Mouse (Mus musculus): ENCODE measurements around the gene Ctdspl. TPM values are rescaled to one million over a fixed set of nuclear protein-coding genes. Genes with fewer than 3 reads are reported as not detected.

Gene Ctdspl
- polyA plus RNA-seq, 1 experiment: 5.5 TPM

GRCm38 (mm10) chr9:119082039-119082438, 155.8 kb downstream of the Ctdspl start:
- TF ChIP-seq CTCF (IDR thresholded peaks at IDR 0.05; ENCODE audit: low read depth, low read length) (no peak), POLR2A (IDR thresholded peaks at IDR 0.05; ENCODE audit: borderline replicate concordance, low read depth, low read length) (no peak)
- Histone ChIP-seq H3K4me3 (ENCODE audit: insufficient read depth, low read length) (no peak overlapping the region), H3K27ac (ENCODE audit: insufficient read depth, low read depth, low read length) (no peak overlapping the region), H3K4me1 (ENCODE audit: control insufficient read depth, insufficient read depth, low read length) (no peaks in the 10 kb centered on the region)

- no peak for TF ChIP-seq CTCF (IDR thresholded peaks at IDR 0.05; ENCODE audit: low read depth, low read length)
- no peak for TF ChIP-seq POLR2A (IDR thresholded peaks at IDR 0.05; ENCODE audit: borderline replicate concordance, low read depth, low read length)
- Histone ChIP-seq H3K27ac (ENCODE audit: insufficient read depth, low read depth, low read length) (no peak overlapping the region), H3K4me3 (ENCODE audit: insufficient read depth, low read length) (no peak overlapping the region), H3K4me1 (ENCODE audit: control insufficient read depth, insufficient read depth, low read length) (peaks cover 1% of the 10 kb centered on the region; the same call in 1 of the 2 replicates)
These were observed 156.6 kb downstream of the Ctdspl start for GRCm38 (mm10) chr9:119082656-119083430.

- Histone ChIP-seq H3K4me1 (ENCODE audit: control insufficient read depth, insufficient read depth, low read length) (peaks cover 2% of the 10 kb centered on the region; the same call in 1 of the 2 replicates), H3K4me3 (ENCODE audit: insufficient read depth, low read length) (no peak overlapping the region), H3K27ac (ENCODE audit: insufficient read depth, low read depth, low read length) (no peak overlapping the region)
- TF ChIP-seq CTCF (IDR thresholded peaks at IDR 0.05; ENCODE audit: low read depth, low read length): no peak
- no peak for TF ChIP-seq POLR2A (IDR thresholded peaks at IDR 0.05; ENCODE audit: borderline replicate concordance, low read depth, low read length)
These were observed 157.7 kb downstream of the Ctdspl start for GRCm38 (mm10) chr9:119083966-119084365.

DNA sequence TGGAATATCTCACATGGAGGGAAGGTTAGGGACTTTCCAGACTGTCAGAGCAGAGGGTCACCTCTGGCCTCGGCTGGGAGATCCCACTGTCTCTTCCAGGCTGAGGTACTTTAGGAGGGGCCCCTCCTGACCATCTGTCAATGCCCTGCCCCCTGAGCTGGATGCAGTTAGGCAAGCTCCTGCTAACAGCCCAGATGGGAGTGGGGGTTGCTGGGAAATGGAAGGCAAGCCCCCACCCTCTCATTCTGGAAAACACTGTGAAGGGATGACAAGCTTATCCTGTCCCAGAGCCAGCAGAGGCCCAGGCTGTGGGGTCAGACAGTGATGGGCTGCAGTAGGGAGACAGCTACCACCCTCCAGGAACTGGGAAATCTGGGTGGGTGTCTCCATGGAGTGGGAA, 160.2 kb downstream of the Ctdspl start:
- Histone ChIP-seq H3K27ac (ENCODE audit: insufficient read depth, low read depth, low read length) (no peak overlapping the region), H3K4me1 (ENCODE audit: control insufficient read depth, insufficient read depth, low read length) (peaks cover 2% of the 10 kb centered on the region; the same call in 1 of the 2 replicates), H3K4me3 (ENCODE audit: insufficient read depth, low read length) (no peak overlapping the region)
- TF ChIP-seq POLR2A (IDR thresholded peaks at IDR 0.05; ENCODE audit: borderline replicate concordance, low read depth, low read length): no peak
- no peak for TF ChIP-seq CTCF (IDR thresholded peaks at IDR 0.05; ENCODE audit: low read depth, low read length)

DNA sequence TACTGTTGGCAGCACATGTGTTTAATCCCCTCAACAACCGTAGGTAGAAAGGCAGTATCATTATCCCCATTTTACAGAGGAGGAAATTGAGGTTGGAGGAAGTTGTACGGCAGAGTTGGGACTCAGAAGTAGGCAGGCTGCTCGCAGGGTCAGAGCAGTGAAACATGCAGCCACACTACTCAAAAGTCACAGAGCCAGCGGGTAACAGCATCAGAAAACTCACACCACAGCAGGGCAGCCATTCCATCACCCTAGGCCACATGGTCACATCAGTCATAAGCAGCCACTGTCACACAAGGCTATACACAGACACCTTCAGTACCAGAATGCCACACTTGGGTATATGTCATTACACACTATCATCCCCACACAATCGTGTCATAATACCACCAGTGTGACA, 161.1 kb downstream of the Ctdspl start:
- Histone ChIP-seq H3K27ac (ENCODE audit: insufficient read depth, low read depth, low read length) (no peak overlapping the region), H3K4me1 (ENCODE audit: control insufficient read depth, insufficient read depth, low read length) (peaks cover 2% of the 10 kb centered on the region; the same call in 1 of the 2 replicates), H3K4me3 (ENCODE audit: insufficient read depth, low read length) (no peak overlapping the region)
- TF ChIP-seq CTCF (IDR thresholded peaks at IDR 0.05; ENCODE audit: low read depth, low read length) (no peak), POLR2A (IDR thresholded peaks at IDR 0.05; ENCODE audit: borderline replicate concordance, low read depth, low read length) (no peak)

DNA sequence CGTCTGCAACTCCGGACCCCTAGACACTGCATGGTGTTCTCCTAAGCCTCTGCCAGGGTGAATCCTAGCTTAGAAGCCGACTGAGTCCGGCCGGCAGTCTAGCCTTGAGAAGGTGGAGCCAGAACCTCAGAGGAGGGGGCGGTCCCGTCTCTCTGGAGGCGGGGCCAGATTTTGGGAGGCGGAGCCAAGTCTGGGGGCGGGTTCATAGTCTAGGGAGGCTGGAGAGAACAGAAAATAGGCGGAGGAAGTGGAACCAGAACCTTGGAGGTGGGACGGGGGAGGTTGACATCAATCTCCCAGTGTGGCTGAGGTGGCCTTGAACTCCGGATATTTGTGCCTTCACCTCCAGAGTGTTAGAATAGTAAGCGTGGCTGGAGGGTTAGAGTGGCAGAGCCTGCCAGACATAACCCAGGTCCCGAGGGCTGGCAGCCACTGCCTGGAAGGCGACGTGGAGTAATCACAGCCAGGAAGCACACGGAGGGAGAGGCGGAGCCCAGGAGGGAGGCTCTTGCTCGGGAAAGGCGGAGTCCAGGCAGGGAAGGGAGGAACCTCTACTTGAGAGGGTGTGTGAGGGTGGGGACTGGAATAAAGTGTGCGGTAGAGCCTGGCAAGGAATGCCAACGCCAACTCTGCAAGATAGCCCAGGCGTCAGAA, 162.0 kb downstream of the Ctdspl start:
- Histone ChIP-seq H3K4me1 (ENCODE audit: control insufficient read depth, insufficient read depth, low read length) (peaks cover 2% of the 10 kb centered on the region; the same call in 1 of the 2 replicates), H3K27ac (ENCODE audit: insufficient read depth, low read depth, low read length) (peak overlapping the region; percentile 23; the same call in 1 of the 2 replicates), H3K4me3 (ENCODE audit: insufficient read depth, low read length) (peak overlapping the region; percentile 55)
- TF ChIP-seq POLR2A (IDR thresholded peaks at IDR 0.05; ENCODE audit: borderline replicate concordance, low read depth, low read length) (no peak; the same call in 1 of the 2 replicates), CTCF (IDR thresholded peaks at IDR 0.05; ENCODE audit: low read depth, low read length) (no peak)

GRCm38 (mm10) chr9:119089437-119089836, 163.2 kb downstream of the Ctdspl start:
- Histone ChIP-seq H3K27ac (ENCODE audit: insufficient read depth, low read depth, low read length) (no peak overlapping the region), H3K4me3 (ENCODE audit: insufficient read depth, low read length) (no peak overlapping the region), H3K4me1 (ENCODE audit: control insufficient read depth, insufficient read depth, low read length) (peaks cover 2% of the 10 kb centered on the region; the same call in 1 of the 2 replicates)
- TF ChIP-seq CTCF (IDR thresholded peaks at IDR 0.05; ENCODE audit: low read depth, low read length) (no peak), POLR2A (IDR thresholded peaks at IDR 0.05; ENCODE audit: borderline replicate concordance, low read depth, low read length) (no peak)

DNA sequence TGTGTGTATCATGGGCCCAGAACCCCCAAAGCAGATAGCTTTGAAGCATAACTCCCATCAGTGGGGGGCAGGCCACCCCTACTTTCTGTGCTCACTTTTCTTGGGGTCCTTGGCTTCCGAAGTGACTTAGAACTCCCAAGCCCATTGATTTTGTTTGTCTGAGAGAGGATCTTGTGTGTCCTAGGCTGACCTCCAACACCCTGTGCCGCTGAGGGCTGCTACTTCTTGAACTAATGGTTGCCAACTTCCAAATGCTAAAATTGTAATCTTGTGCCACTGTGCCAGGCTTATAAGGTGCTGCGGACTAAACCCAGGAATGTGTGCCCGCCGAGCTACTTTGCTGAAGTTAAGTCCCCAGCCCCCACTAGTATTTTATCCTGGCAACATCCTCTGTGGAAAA, 164.2 kb downstream of the Ctdspl start:
- peaks cover 2% of the 10 kb centered on the region; the same call in 1 of the 2 replicates for H3K4me1 ChIP-seq (ENCODE audit: control insufficient read depth, insufficient read depth, low read length)
- no peak overlapping the region for H3K27ac ChIP-seq (ENCODE audit: insufficient read depth, low read depth, low read length)
- no peak overlapping the region for H3K4me3 ChIP-seq (ENCODE audit: insufficient read depth, low read length)
- no peak for TF ChIP-seq CTCF (IDR thresholded peaks at IDR 0.05; ENCODE audit: low read depth, low read length)
- no peak for TF ChIP-seq POLR2A (IDR thresholded peaks at IDR 0.05; ENCODE audit: borderline replicate concordance, low read depth, low read length)

- Histone ChIP-seq H3K4me3 (ENCODE audit: insufficient read depth, low read length) (no peak overlapping the region), H3K27ac (ENCODE audit: insufficient read depth, low read depth, low read length) (no peak overlapping the region), H3K4me1 (ENCODE audit: control insufficient read depth, insufficient read depth, low read length) (peaks cover 2% of the 10 kb centered on the region; the same call in 1 of the 2 replicates)
- TF ChIP-seq CTCF (IDR thresholded peaks at IDR 0.05; ENCODE audit: low read depth, low read length) (no peak), POLR2A (IDR thresholded peaks at IDR 0.05; ENCODE audit: borderline replicate concordance, low read depth, low read length) (no peak)
These were observed 165.5 kb downstream of the Ctdspl start for GRCm38 (mm10) chr9:119091581-119092310.
